Mouse (Mus musculus) E14TG2a.4 (cell line): ENCODE measurements at regions not wholly inside any gene's neighbourhood (a gene's known extent, or its start where the extent isn't known, plus 50 kb on each side); places are given as distances from the start of the nearest gene placed in this dataset.

Source experiments
- CTCF ChIP-seq: conservative IDR thresholded peaks from 2 replicates; pipeline ENCODE4 v1.5.1; 2014; ENCODE audit warnings: low read length
- POU5F1 ChIP-seq: IDR thresholded peaks from 2 replicates; pipeline ENCODE4 v1.6.1; 2014; ENCODE audit warnings: low read length, borderline replicate concordance

GRCm38 (mm10) chr5:102375339-102375738 is 105.9 kb upstream of the Arhgap24 start:
- TF ChIP-seq CTCF, result no peak
- no peak for TF ChIP-seq POU5F1
